Mouse (Mus musculus): ENCODE measurements around the gene Smok3a.

- no peak for TF ChIP-seq RCOR1 (IDR thresholded peaks at IDR 0.05; ENCODE audit: low read depth, low read length)
- TF ChIP-seq EP300 (IDR thresholded peaks at IDR 0.05; ENCODE audit: low read depth in 1 of 2, low read length in 2 of 2) = no peak
- TF ChIP-seq CTCF (IDR thresholded peaks at IDR 0.05 in 2 of 3, conservative IDR thresholded peaks at IDR 0.05 in 1 of 3; ENCODE audit: control insufficient read depth in 1 of 3, insufficient read depth in 1 of 3, low read depth in 2 of 3, low read length in 3 of 3, poor library complexity in 1 of 3, severe bottlenecking in 1 of 3) = no peak
- no peak for TF ChIP-seq USF2 (IDR thresholded peaks at IDR 0.05; ENCODE audit: borderline replicate concordance in 1 of 2, insufficient read depth in 1 of 2, low read depth in 1 of 2, low read length in 2 of 2)
- no peak for TF ChIP-seq CHD2 (IDR thresholded peaks at IDR 0.05; ENCODE audit: low read length)
- no peak for TF ChIP-seq CHD1 (IDR thresholded peaks at IDR 0.05; ENCODE audit: low read depth, low read length)
- TF ChIP-seq KAT2A (conservative IDR thresholded peaks at IDR 0.05; ENCODE audit: low read depth, low read length) = no peak
- no peak for TF ChIP-seq POLR2A (IDR thresholded peaks at IDR 0.05; ENCODE audit: control insufficient read depth in 1 of 2, insufficient read depth in 1 of 2, low read depth in 1 of 2, low read length in 2 of 2, poor library complexity in 1 of 2)
- TF ChIP-seq GATA1 (IDR thresholded peaks at IDR 0.05; ENCODE audit: low read depth, low read length) = no peak
- TF ChIP-seq JUND (IDR thresholded peaks at IDR 0.05; ENCODE audit: low read depth, low read length) = no peak
- TF ChIP-seq BHLHE40 (IDR thresholded peaks at IDR 0.05; ENCODE audit: borderline replicate concordance, low read depth, low read length) = no peak
- no peak for TF ChIP-seq ZNF384 (IDR thresholded peaks at IDR 0.05; ENCODE audit: low read depth, low read length)
- no peak for TF ChIP-seq HCFC1 (IDR thresholded peaks at IDR 0.05; ENCODE audit: low read depth, low read length)
- no peak for TF ChIP-seq TAL1 (IDR thresholded peaks at IDR 0.05; ENCODE audit: low read length)
These were observed 62.9 kb downstream of the Smok3a start for GRCm38 (mm10) chr5:138083936-138084335.

All from MEL (cell line).